Mouse (Mus musculus): ENCODE data around the gene Tssk3. TPM values are rescaled to one million over a fixed set of nuclear protein-coding genes. Genes with fewer than 3 reads are reported as not detected.

Gene Tssk3
- polyA plus RNA-seq, 1 experiment from 2014 or later = 0.34 TPM

Other genes starting within 250 kb of the Tssk3 start
- 4.1 and 4.5 TPM in 2 replicates for gene C77080, start 229.6 kb downstream of the Tssk3 start, polyA plus RNA-seq (2015; fragmentation: Nextera tagmentation; extraction: Ambion mirVana)
- gene Sync, start 203.4 kb downstream of the Tssk3 start, polyA plus RNA-seq (2015; fragmentation: Nextera tagmentation; extraction: Ambion mirVana) = 0.13 and 0.36 TPM in 2 replicates
- gene Rbbp4, start 155.7 kb downstream of the Tssk3 start, polyA plus RNA-seq (2015; fragmentation: Nextera tagmentation; extraction: Ambion mirVana) = 434 and 436 TPM in 2 replicates
- gene Zbtb8os, start 155.3 kb downstream of the Tssk3 start, polyA plus RNA-seq (2015; fragmentation: Nextera tagmentation; extraction: Ambion mirVana) = 28.7 and 29.1 TPM in 2 replicates
- 16.1 and 17.8 TPM in 2 replicates for gene Zbtb8a, start 112.9 kb downstream of the Tssk3 start, polyA plus RNA-seq (2015; fragmentation: Nextera tagmentation; extraction: Ambion mirVana)
- gene Zbtb8b, start 50.2 kb downstream of the Tssk3 start, polyA plus RNA-seq (2015; fragmentation: Nextera tagmentation; extraction: Ambion mirVana) = 7.3 and 7.5 TPM in 2 replicates
- 41.6 and 42.7 TPM in 2 replicates for gene Bsdc1, start 29.4 kb downstream of the Tssk3 start, polyA plus RNA-seq (2015; fragmentation: Nextera tagmentation; extraction: Ambion mirVana)
- 0.61 TPM in 1 of 2 replicates, not detected in the other for gene Fam229a, start 168 bp upstream of the Tssk3 start, polyA plus RNA-seq (2015; fragmentation: Nextera tagmentation; extraction: Ambion mirVana)
- gene Marcksl1, start 22.6 kb upstream of the Tssk3 start, polyA plus RNA-seq (2015; fragmentation: Nextera tagmentation; extraction: Ambion mirVana) = 2,102 and 2,181 TPM in 2 replicates
- 119 and 130 TPM in 2 replicates for gene Hdac1, start 51.7 kb upstream of the Tssk3 start, polyA plus RNA-seq (2015; fragmentation: Nextera tagmentation; extraction: Ambion mirVana)
- 7.6 and 9.2 TPM in 2 replicates for gene Lck, start 82.6 kb upstream of the Tssk3 start, polyA plus RNA-seq (2015; fragmentation: Nextera tagmentation; extraction: Ambion mirVana)
- gene Fam167b, start 87.5 kb upstream of the Tssk3 start, polyA plus RNA-seq (2015; fragmentation: Nextera tagmentation; extraction: Ambion mirVana) = 0.25 and 0.41 TPM in 2 replicates
- gene Eif3i, start 109.6 kb upstream of the Tssk3 start, polyA plus RNA-seq (2015; fragmentation: Nextera tagmentation; extraction: Ambion mirVana) = 223 and 225 TPM in 2 replicates
- 160 and 165 TPM in 2 replicates for gene Tmem234, start 109.6 kb upstream of the Tssk3 start, polyA plus RNA-seq (2015; fragmentation: Nextera tagmentation; extraction: Ambion mirVana)
- 3.5 and 3.7 TPM in 2 replicates for gene Dcdc2b, start 123.2 kb upstream of the Tssk3 start, polyA plus RNA-seq (2015; fragmentation: Nextera tagmentation; extraction: Ambion mirVana)
- 31.4 and 32.5 TPM in 2 replicates for gene Iqcc, start 128.1 kb upstream of the Tssk3 start, polyA plus RNA-seq (2015; fragmentation: Nextera tagmentation; extraction: Ambion mirVana)
- 119 and 124 TPM in 2 replicates for gene Ccdc28b, start 132.9 kb upstream of the Tssk3 start, polyA plus RNA-seq (2015; fragmentation: Nextera tagmentation; extraction: Ambion mirVana)
- gene Txlna, start 150.0 kb upstream of the Tssk3 start, polyA plus RNA-seq (2015; fragmentation: Nextera tagmentation; extraction: Ambion mirVana) = 64.7 and 68.3 TPM in 2 replicates
- 14.7 and 17.5 TPM in 2 replicates for gene Kpna6, start 181.7 kb upstream of the Tssk3 start, polyA plus RNA-seq (2015; fragmentation: Nextera tagmentation; extraction: Ambion mirVana)
- 19.4 and 19.6 TPM in 2 replicates for gene Tmem39b, start 205.8 kb upstream of the Tssk3 start, polyA plus RNA-seq (2015; fragmentation: Nextera tagmentation; extraction: Ambion mirVana)

Data from forebrain, embryonic 15.5 days (tissue).